Mouse (Mus musculus) megakaryocyte, embryonic 14.5 days (primary cell): ENCODE measurements at regions not wholly inside any gene's neighbourhood (a gene's known extent, or its start where the extent isn't known, plus 50 kb on each side); places are given as distances from the start of the nearest gene placed in this dataset.

Experiments used
- FLI1 ChIP-seq: IDR thresholded peaks from 2 replicates; pipeline ENCODE4 v1.6.1; 2012; ENCODE audit warnings: low read length, inconsistent platforms, mixed read lengths
- GATA1 ChIP-seq: IDR thresholded peaks from 3 replicates; pipeline ENCODE4 v1.6.1; 2012; ENCODE audit warnings: mixed read lengths, low read length, inconsistent platforms, borderline replicate concordance

DNA sequence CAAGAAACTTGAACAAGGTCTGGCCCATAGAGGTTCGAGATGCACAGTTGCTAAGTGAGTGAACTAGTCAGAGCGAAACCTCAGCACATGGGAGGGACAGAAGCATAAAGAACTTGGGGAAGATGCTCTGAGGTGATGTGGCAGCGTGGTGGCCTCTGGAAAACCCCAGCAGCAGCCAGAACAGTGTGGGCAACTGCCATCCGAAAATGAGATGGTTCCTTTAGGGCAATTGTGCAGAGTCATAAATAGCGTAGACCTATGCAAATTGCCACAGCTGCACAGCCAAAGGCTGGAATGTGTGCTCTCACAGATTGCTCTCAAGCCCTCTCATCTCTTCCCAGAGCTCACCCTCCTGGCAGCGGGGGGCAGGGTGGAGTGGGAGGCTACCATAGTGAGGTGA is 144.7 kb upstream of the Nfe2l3 start:
- TF ChIP-seq GATA1 (no peak), FLI1 (no peak)
